Mouse (Mus musculus) CH12.LX (cell line): Measurements from ENCODE around the gene Romo1. TPM values are rescaled to one million over a fixed set of nuclear protein-coding genes. Genes with fewer than 3 reads are reported as not detected.
A peak's percentile ranks its signal among the peaks of the same experiment; 100 is the strongest.

ENCODE experiments used
- DNase-seq: peaks from one replicate; pipeline ENCODE4 v3.0.0-alpha.2; 2013; ENCODE audit errors: extremely low read depth
- H3K27ac ChIP-seq: 2 replicates; pipeline ENCODE4 v1.5.1; 2012; ENCODE audit warnings: low read depth, mild to moderate bottlenecking, control low read depth, moderate library complexity; ENCODE audit not compliant: insufficient read depth
- H3K27me3 ChIP-seq: replicated peaks from 2 replicates; pipeline ENCODE3; 2012; ENCODE audit warnings: inconsistent platforms
- H3K36me3 ChIP-seq, 2 experiments: replicated peaks in 1 of 2; 2 replicates each; pipeline versions ENCODE3 to v1.6.1; 2012; ENCODE audit warnings: inconsistent platforms in 1 of 2, low read length in 1 of 2, mild to moderate bottlenecking in 1 of 2, mixed read lengths in 1 of 2, moderate library complexity in 1 of 2; ENCODE audit not compliant: control insufficient read depth in 1 of 2, insufficient read depth in 1 of 2
- H3K4me1 ChIP-seq, 2 experiments: 2 replicates each; pipeline ENCODE4 v1.6.1; 2012; ENCODE audit warnings: inconsistent platforms in 1 of 2, moderate library complexity in 1 of 2; ENCODE audit not compliant: insufficient read depth in 2 of 2, control insufficient read depth in 1 of 2
- H3K4me2 ChIP-seq: 2 replicates; pipeline ENCODE4 v1.6.1; 2012; ENCODE audit warnings: low read depth, mild to moderate bottlenecking, control low read depth; ENCODE audit not compliant: poor library complexity, insufficient read depth, severe bottlenecking
- H3K4me3 ChIP-seq, 3 experiments: fragments of 150-350 bp in 1 of 3; sonication (generic) in 1 of 3; replicated peaks in 1 of 3; 2 replicates each; pipeline versions ENCODE3 to v1.5.1; 2011 to 2012; ENCODE audit warnings: low read depth in 2 of 3, low read length in 2 of 3, mild to moderate bottlenecking in 2 of 3, moderate library complexity in 2 of 3, control low read depth in 1 of 3, improper control_type of control experiment in 1 of 3, inconsistent platforms in 1 of 3, mixed read lengths in 1 of 3; ENCODE audit not compliant: poor library complexity in 1 of 3
- H3K79me2 ChIP-seq: replicated peaks from 2 replicates; pipeline ENCODE4 v1.6.1; 2012; ENCODE audit warnings: mild to moderate bottlenecking, moderate library complexity; ENCODE audit not compliant: control insufficient read depth, poor library complexity, insufficient read depth, severe bottlenecking; ENCODE audit errors: extremely low read depth
- H3K9ac ChIP-seq: 2 replicates; pipeline ENCODE4 v1.6.1; 2012; ENCODE audit warnings: low read depth, mild to moderate bottlenecking, control low read depth, moderate library complexity; ENCODE audit not compliant: insufficient read depth
- H3K9me3 ChIP-seq: replicated peaks from 2 replicates; pipeline ENCODE3; 2012; ENCODE audit warnings: low read length, inconsistent platforms, mixed read lengths
- CTCF ChIP-seq, 2 experiments: IDR thresholded peaks in 1 of 2; conservative IDR thresholded peaks in 1 of 2; 2 replicates each; pipeline ENCODE4 v1.5.1; 2011 to 2012; ENCODE audit warnings: low read depth in 2 of 2, low read length in 2 of 2, improper control_type of control experiment in 1 of 2, inconsistent platforms in 1 of 2, mild to moderate bottlenecking in 1 of 2, moderate library complexity in 1 of 2
- EP300 ChIP-seq: IDR thresholded peaks from 2 replicates; pipeline ENCODE4 v1.6.1; 2011; ENCODE audit warnings: low read length, improper control_type of control experiment
- GABPA ChIP-seq: IDR thresholded peaks from 2 replicates; pipeline ENCODE4 v1.6.1; 2012; ENCODE audit warnings: low read depth, low read length, improper control_type of control experiment, inconsistent platforms; ENCODE audit not compliant: insufficient replicate concordance
- JUND ChIP-seq: conservative IDR thresholded peaks from 2 replicates; pipeline ENCODE4 v1.6.1; 2011; ENCODE audit warnings: low read depth, low read length, improper control_type of control experiment
- KAT2A ChIP-seq: IDR thresholded peaks from 2 replicates; pipeline ENCODE4 v1.6.1; 2012; ENCODE audit warnings: low read length, improper control_type of control experiment, inconsistent platforms; ENCODE audit not compliant: insufficient replicate concordance
- MAFK ChIP-seq: IDR thresholded peaks from 2 replicates; pipeline ENCODE4 v1.6.1; 2011; ENCODE audit warnings: low read length, improper control_type of control experiment; ENCODE audit not compliant: insufficient replicate concordance
- MEF2A ChIP-seq: IDR thresholded peaks from 2 replicates; pipeline ENCODE4 v1.6.1; 2014; ENCODE audit warnings: low read depth, mild to moderate bottlenecking, inconsistent platforms, low read length, improper control_type of control experiment, borderline replicate concordance
- POLR2A ChIP-seq: IDR thresholded peaks from 2 replicates; pipeline ENCODE4 v1.6.1; 2011; ENCODE audit warnings: low read depth, mild to moderate bottlenecking, improper control_type of control experiment, low read length
- POLR2AphosphoS2 ChIP-seq: IDR thresholded peaks from 2 replicates; pipeline ENCODE4 v1.6.1; 2011; ENCODE audit warnings: low read depth, low read length, improper control_type of control experiment
- SMC3 ChIP-seq: IDR thresholded peaks from 2 replicates; pipeline ENCODE4 v1.6.1; 2011; ENCODE audit warnings: low read depth, low read length, improper control_type of control experiment
- TCF12 ChIP-seq: IDR thresholded peaks from 2 replicates; pipeline ENCODE4 v1.6.1; 2014; ENCODE audit warnings: low read depth, mild to moderate bottlenecking, inconsistent platforms, low read length, improper control_type of control experiment
- USF2 ChIP-seq: conservative IDR thresholded peaks from 2 replicates; pipeline ENCODE4 v1.6.1; 2011; ENCODE audit warnings: low read depth, low read length, improper control_type of control experiment
- ZMIZ1 ChIP-seq: IDR thresholded peaks from 2 replicates; pipeline ENCODE4 v1.6.1; 2012; ENCODE audit warnings: low read depth, mild to moderate bottlenecking, inconsistent platforms, low read length, improper control_type of control experiment
- ZNF384 ChIP-seq: IDR thresholded peaks from 2 replicates; pipeline ENCODE4 v1.6.1; 2012; ENCODE audit warnings: low read depth, low read length, improper control_type of control experiment, inconsistent platforms
- dilution Hi-C: fragments of 300-500 bp; cut with MboI; formaldehyde crosslinking; loops from 2 replicates; pipeline ENCODE4 v1.14.3; 2020; ENCODE audit warnings: low sequenced_read_pairs; ENCODE audit not compliant: extremely low pct_unique_long_range_greater_than_20kb, extremely low pct_ligation_motif_present
- in situ Hi-C: fragments of 300-500 bp; cut with MboI; formaldehyde crosslinking; loops from 3 replicates; pipeline ENCODE4 v1.14.3; 2019; ENCODE audit warnings: low sequenced_read_pairs, low pct_ligation_motif_present, low pct_unique_long_range_greater_than_20kb, mixed read lengths
- polyA plus RNA-seq: library from polyadenylated mRNA; unstranded; fragments of >175 nt; gene quantifications from 2 replicates; pipeline ENCODE4 v1.2.1, GENCODE M21; 2012; ENCODE audit warnings: low read depth; ENCODE audit not compliant: insufficient read length
- total RNA-seq, 2 experiments: library from RNA; depleted of rRNA; stranded (reverse); fragments of 300-350 nt in 1 of 2; fragments of >200 nt in 1 of 2; gene quantifications; 2 replicates each; pipeline ENCODE4 v1.2.3; 2012 to 2014

Gene Romo1
- total and polyA plus RNA-seq, 3 experiments: 130 to 303 (median 292) TPM

- peaks cover 31% of the 10 kb centered on the region for H3K79me2 ChIP-seq
- dilution Hi-C loops (no loop called here), in situ Hi-C loops (loop anchor here (25.0 kb wide), 1 partner anchor 309 kb away; the partner anchor contains the start of genes Eif6 and Fam83c)
- H3K9me3 ChIP-seq: no peaks in the 10 kb centered on the region
- no peaks in the 10 kb centered on the region for H3K27me3 ChIP-seq
- DNase-seq: peak; percentile 23
- H3K4me2 ChIP-seq: no peak overlapping the region
- peaks cover 0 to 21% of the 10 kb centered on the region in 2 experiments; a peak in 2 of 4 replicates for H3K4me1 ChIP-seq
- TF ChIP-seq SMC3 (no peak), EP300 (no peak), TCF12 (no peak), POLR2AphosphoS2 (peak; percentile 97; the same call in 1 of the 2 replicates), CTCF (conservative IDR thresholded peaks at IDR 0.05 in 1 of 2, IDR thresholded peaks at IDR 0.05 in 1 of 2; ENCODE audit: low read depth in 2 of 2, low read length in 2 of 2) (no peak), POLR2A (peak; percentile 4; the same call in 1 of the 2 replicates), GABPA (no peak), USF2 (no peak), MAFK (no peak), MEF2A (no peak), JUND (no peak), ZNF384 (no peak), ZMIZ1 (peak; percentile 75; the same call in 1 of the 2 replicates), KAT2A (no peak)
- H3K9ac ChIP-seq: no peak overlapping the region
- no peak overlapping the region for H3K27ac ChIP-seq
- H3K4me3 ChIP-seq: no peak overlapping the region
- peaks cover 36 to 57% of the 10 kb centered on the region in 2 experiments for H3K36me3 ChIP-seq
Observed at GRCm38 (mm10) chr2:156146272-156146989, 2.6 kb downstream of the Romo1 start.

- peaks cover 31 to 55% of the 10 kb centered on the region in 2 experiments for H3K36me3 ChIP-seq
- H3K4me3 ChIP-seq: no peak overlapping the region
- H3K27me3 ChIP-seq: no peaks in the 10 kb centered on the region
- no peak overlapping the region for H3K4me2 ChIP-seq
- no peak overlapping the region for H3K9ac ChIP-seq
- peaks cover 33% of the 10 kb centered on the region for H3K79me2 ChIP-seq
- no peaks in the 10 kb centered on the region for H3K9me3 ChIP-seq
- dilution Hi-C loops: no loop called here
- DNase-seq: no peak
- in situ Hi-C loops: loop anchor here (25.0 kb wide), 1 partner anchor 310 kb away; the partner anchor contains the start of genes Eif6 and Fam83c
- TF ChIP-seq POLR2AphosphoS2 (peak; percentile 60; the same call in 1 of the 2 replicates), KAT2A (no peak)
- H3K27ac ChIP-seq: no peak overlapping the region
- peaks cover 0 to 21% of the 10 kb centered on the region in 2 experiments; a peak in 2 of 4 replicates for H3K4me1 ChIP-seq
Observed at GRCm38 (mm10) chr2:156147316-156147915, 3.6 kb downstream of the Romo1 start.
